In the genomic region with DNA sequence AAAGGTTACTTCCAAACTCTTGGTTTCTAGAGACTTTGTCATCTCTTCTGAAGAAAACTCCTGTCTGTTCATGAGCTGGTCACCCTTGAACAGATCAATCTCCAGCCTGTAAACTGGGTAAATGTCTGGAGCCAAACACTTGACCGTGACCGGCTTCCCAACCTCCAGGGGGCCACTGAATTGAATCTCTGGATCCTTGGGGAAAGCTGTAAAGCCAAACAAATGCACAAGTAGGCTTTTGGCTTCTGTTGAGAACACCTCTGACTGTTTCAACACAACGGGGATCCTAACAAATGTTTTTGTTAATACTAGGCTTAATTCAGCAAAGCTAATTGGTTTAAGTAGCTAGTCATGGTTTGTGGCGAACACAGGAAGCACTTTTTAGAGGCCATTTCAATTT, we compare ENCODE assay signal across 9 mouse cellular contexts. TPM values are rescaled to one million over a fixed set of nuclear protein-coding genes. Genes with fewer than 3 reads are reported as not detected.
DNase-seq lines count a peak whose midpoint lies in the region; ATAC-seq and TF ChIP-seq lines count a peak whose summit lies in the region.
"Had no signal": no experiment of that assay in that cellular context is flagged by ENCODE, and none has a peak within 500 bp of the region (broad histone marks: within the 10 kb centered on the region; RNA-seq: fewer than 3 reads in every experiment).

No protein-coding gene starts in this region.

- ATAC-seq in forebrain, embryonic 11.5 days (replicated peaks; ENCODE audit: low FRiP score): no peak
- no peak for ATAC-seq in forebrain, postnatal 0 days
- ATAC-seq in neural tube, embryonic 11.5 days (ENCODE audit: insufficient read depth, low FRiP score, low TSS enrichment): peak; percentile 35; the same call in 1 of the 2 replicates
- no peak for ATAC-seq in limb, embryonic 14.5 days (ENCODE audit: low FRiP score, low read depth)
- no peak for ATAC-seq in stomach, embryonic 15.5 days (ENCODE audit: insufficient read depth, low FRiP score, low read depth)

- H3K9me3 ChIP-seq in forebrain, embryonic 11.5 days (ENCODE audit: control insufficient read depth, low read length): no peaks in the 10 kb centered on the region
- H3K9me3 ChIP-seq in forebrain, postnatal 0 days (ENCODE audit: low read length): no peaks in the 10 kb centered on the region
- no peaks in the 10 kb centered on the region for H3K9me3 ChIP-seq in neural tube, embryonic 11.5 days (ENCODE audit: control insufficient read depth, low read length)
- H3K9me3 ChIP-seq in limb, embryonic 14.5 days (ENCODE audit: control insufficient read depth, low read length): no peaks in the 10 kb centered on the region
- no peaks in the 10 kb centered on the region for H3K9me3 ChIP-seq in stomach, embryonic 15.5 days

- no peak overlapping the region for H3K4me3 ChIP-seq in forebrain, embryonic 11.5 days (ENCODE audit: low read depth, low read length)
- H3K4me3 ChIP-seq in forebrain, postnatal 0 days (ENCODE audit: low read depth, low read length): no peak overlapping the region
- no peak overlapping the region for H3K4me3 ChIP-seq in neural tube, embryonic 11.5 days (ENCODE audit: low read depth, low read length)
- peak overlapping the region; percentile 55 for H3K4me3 ChIP-seq in limb, embryonic 14.5 days (replicated peaks; ENCODE audit: low read length)
- no peak overlapping the region for H3K4me3 ChIP-seq in stomach, embryonic 15.5 days (replicated peaks)
- H3K4me3 ChIP-seq: myocyte had no signal

- no peak overlapping the region for H3K27ac ChIP-seq in forebrain, embryonic 11.5 days (ENCODE audit: low read depth, low read length)
- H3K27ac ChIP-seq in forebrain, postnatal 0 days (ENCODE audit: low read depth, low read length): no peak overlapping the region
- H3K27ac ChIP-seq in neural tube, embryonic 11.5 days (ENCODE audit: low read depth, low read length): no peak overlapping the region
- no peak overlapping the region for H3K27ac ChIP-seq in limb, embryonic 14.5 days (replicated peaks; ENCODE audit: low read depth, low read length)
- H3K27ac ChIP-seq in stomach, embryonic 15.5 days: no peak overlapping the region

- peaks cover 10% of the 10 kb centered on the region for H3K4me1 ChIP-seq in forebrain, embryonic 11.5 days (replicated peaks; ENCODE audit: control insufficient read depth, insufficient read depth, low read length)
- H3K4me1 ChIP-seq in forebrain, postnatal 0 days (ENCODE audit: insufficient read depth): no peaks in the 10 kb centered on the region
- peaks cover 2% of the 10 kb centered on the region; the same call in 1 of the 2 replicates for H3K4me1 ChIP-seq in neural tube, embryonic 11.5 days (ENCODE audit: control insufficient read depth, insufficient read depth, low read length)
- H3K4me1 ChIP-seq in limb, embryonic 14.5 days (ENCODE audit: control insufficient read depth, insufficient read depth, low read length): peaks cover 8% of the 10 kb centered on the region; the same call in 1 of the 2 replicates
- H3K4me1 ChIP-seq in stomach, embryonic 15.5 days: 0 out of 2 replicates have a peak, but pooled peaks cover 3% of the 10 kb centered on the region

- no peaks in the 10 kb centered on the region; the same call in 1 of the 2 replicates for H3K27me3 ChIP-seq in forebrain, embryonic 11.5 days (ENCODE audit: control insufficient read depth, insufficient read depth, low read length)
- H3K27me3 ChIP-seq in forebrain, postnatal 0 days (ENCODE audit: insufficient read depth, low read length): no peaks in the 10 kb centered on the region; the same call in 1 of the 2 replicates
- no peaks in the 10 kb centered on the region for H3K27me3 ChIP-seq in neural tube, embryonic 11.5 days (ENCODE audit: control insufficient read depth, insufficient read depth, low read length)
- no peaks in the 10 kb centered on the region for H3K27me3 ChIP-seq in limb, embryonic 14.5 days (ENCODE audit: control insufficient read depth, insufficient read depth, low read length)
- H3K27me3 ChIP-seq in stomach, embryonic 15.5 days (replicated peaks): no peaks in the 10 kb centered on the region

- H3K4me2 ChIP-seq in forebrain, embryonic 11.5 days (ENCODE audit: low read depth, low read length, severe bottlenecking): peak overlapping the region; percentile 31; the same call in 1 of the 2 replicates
- H3K4me2 ChIP-seq in forebrain, postnatal 0 days (ENCODE audit: low read depth): no peak overlapping the region; the same call in 1 of the 2 replicates
- H3K4me2 ChIP-seq in neural tube, embryonic 11.5 days (ENCODE audit: low read depth): peak overlapping the region; percentile 8; the same call in 1 of the 2 replicates
- H3K4me2 ChIP-seq in limb, embryonic 14.5 days (replicated peaks; ENCODE audit: low read depth, low read length, severe bottlenecking): peak overlapping the region; percentile 42
- H3K4me2 ChIP-seq in stomach, embryonic 15.5 days: peak overlapping the region; percentile 12; the same call in 1 of the 2 replicates

- H3K9ac ChIP-seq in forebrain, embryonic 11.5 days (ENCODE audit: low read length): no peak overlapping the region; the same call in 1 of the 2 replicates
- H3K9ac ChIP-seq in forebrain, postnatal 0 days: no peak overlapping the region
- no peak overlapping the region for H3K9ac ChIP-seq in neural tube, embryonic 11.5 days (ENCODE audit: low read length)
- H3K9ac ChIP-seq in limb, embryonic 14.5 days (ENCODE audit: low read depth, low read length, severe bottlenecking): 0 out of 2 replicates have a peak overlapping the region, but pooled peaks have one; percentile 40
- no peak overlapping the region for H3K9ac ChIP-seq in stomach, embryonic 15.5 days

- TF ChIP-seq POLR2A in limb, embryonic 14.5 days (IDR thresholded peaks at IDR 0.05; ENCODE audit: borderline replicate concordance, extremely low read depth, insufficient read depth, insufficient read length): no peak

- no peak for TF ChIP-seq CTCF in forebrain, postnatal 0 days (IDR thresholded peaks at IDR 0.05; ENCODE audit: low read depth)

- no peak for DNase-seq in forebrain, embryonic 11.5 days (ENCODE audit: low spot score)
- DNase-seq in forebrain, postnatal 0 days: no peak
- peak; percentile 26 for DNase-seq in neural tube, embryonic 11.5 days (ENCODE audit: low spot score)
- DNase-seq in neural tube, embryonic 10.5 days (ENCODE audit: extremely low spot score, low spot score): no peak
- no peak for DNase-seq in limb, embryonic 14.5 days (ENCODE audit: low spot score)
- DNase-seq in cerebellum, adult 9-10 months: no peak
- DNase-seq in gastrocnemius, postnatal 36 days: no peak

- H3K36me3 ChIP-seq in forebrain, embryonic 11.5 days (ENCODE audit: control insufficient read depth, insufficient read depth, low read length): no peaks in the 10 kb centered on the region
- H3K36me3 ChIP-seq in forebrain, postnatal 0 days (ENCODE audit: insufficient read depth): no peaks in the 10 kb centered on the region
- H3K36me3 ChIP-seq in neural tube, embryonic 11.5 days (ENCODE audit: control insufficient read depth, insufficient read depth, low read length): no peaks in the 10 kb centered on the region
- peaks cover 16% of the 10 kb centered on the region for H3K36me3 ChIP-seq in limb, embryonic 14.5 days (ENCODE audit: control insufficient read depth, insufficient read depth, low read length)
- no peaks in the 10 kb centered on the region for H3K36me3 ChIP-seq in stomach, embryonic 15.5 days

- intact Hi-C loops in gastrocnemius, postnatal 36 days (cut with DNase I): no loop called here

- 17% methylated on average over 4 of the region's 4 CpGs for WGBS in forebrain, embryonic 11.5 days
- WGBS in forebrain, postnatal 0 days: 19% methylated on average over 4 of the region's 4 CpGs
- WGBS in neural tube, embryonic 11.5 days: 24% methylated on average over 4 of the region's 4 CpGs
- 24% methylated on average over 4 of the region's 4 CpGs for WGBS in limb, embryonic 14.5 days
- 52% methylated on average over 4 of the region's 4 CpGs for WGBS in stomach, embryonic 15.5 days

RNA-seq across cellular contexts. Expression of a gene that starts 3.4 kb away (rescaled TPM):
- polyA plus RNA-seq in forebrain, embryonic 11.5 days (2014; fragmentation: Nextera tagmentation; extraction: Ambion mirVana): 36.5 and 39.5 TPM in 2 replicates
- 30.2 and 36.9 TPM in 2 replicates for total RNA-seq in forebrain, postnatal 0 days (2014; rRNA removed)
- polyA plus RNA-seq in forebrain, postnatal 0 days (2015; fragmentation: Nextera tagmentation; extraction: Ambion mirVana): 28.2 and 32.1 TPM in 2 replicates
- 38.0 and 43.5 TPM in 2 replicates for polyA plus RNA-seq in neural tube, embryonic 11.5 days (2014; fragmentation: Nextera tagmentation; extraction: Ambion mirVana)
- 57.8 and 66.7 TPM in 2 replicates for polyA plus RNA-seq in limb, embryonic 14.5 days (2012; rRNA removed)
- polyA plus RNA-seq in limb, embryonic 14.5 days (2014; fragmentation: Nextera tagmentation; extraction: Ambion mirVana): 162 and 190 TPM in 2 replicates
- polyA plus RNA-seq in stomach, embryonic 15.5 days (2015; fragmentation: Nextera tagmentation; extraction: Ambion mirVana): 52.1 and 53.7 TPM in 2 replicates
- 1 to 10 TPM; 2.9 to 4.0 TPM for total RNA-seq in gastrocnemius, postnatal 36 days (2021)
